Mouse (Mus musculus) cortical plate, adult 2 months (tissue): Measurements from ENCODE around the gene Rarres2. TPM values are rescaled to one million over a fixed set of nuclear protein-coding genes. Genes with fewer than 3 reads are reported as not detected.
A peak's percentile ranks its signal among the peaks of the same experiment; 100 is the strongest.

ENCODE experiments used
- H3K27ac ChIP-seq: fragments of 200-500 bp; 2 replicates; pipeline ENCODE4 v1.5.1; 2012; ENCODE audit warnings: low read length, control low read depth, inconsistent platforms; ENCODE audit not compliant: insufficient read depth
- H3K4me1 ChIP-seq: fragments of 200-500 bp; 2 replicates; pipeline ENCODE4 v1.6.1; 2011; ENCODE audit warnings: low read length; ENCODE audit not compliant: control insufficient read depth, insufficient read depth
- H3K4me3 ChIP-seq: fragments of 200-500 bp; 2 replicates; pipeline ENCODE4 v1.5.1; 2011; ENCODE audit warnings: mild to moderate bottlenecking, low read length, control low read depth; ENCODE audit not compliant: insufficient read depth
- CTCF ChIP-seq: fragments of 200-500 bp; IDR thresholded peaks from 2 replicates; pipeline ENCODE4 v1.5.1; 2011; ENCODE audit warnings: mild to moderate bottlenecking, control low read depth, low read length; ENCODE audit not compliant: insufficient read depth; ENCODE audit errors: extremely low read depth
- POLR2A ChIP-seq: fragments of 200-500 bp; IDR thresholded peaks from 2 replicates; pipeline ENCODE4 v1.6.1; 2011; ENCODE audit warnings: mild to moderate bottlenecking, low read length, control low read depth; ENCODE audit not compliant: insufficient read depth; ENCODE audit errors: extremely low read depth
- polyA plus RNA-seq: library from polyadenylated mRNA; depleted of rRNA; stranded (reverse); fragments of >200 nt; gene quantifications from 2 replicates; pipeline ENCODE4 v1.2.3, GENCODE M21; 2012

Rarres2 gene
- polyA plus RNA-seq, 1 experiment: 23.2 TPM

- Histone ChIP-seq H3K4me3 (no peak within 1 kb of the TSS), H3K27ac (no peak within 1 kb of the TSS; the same call in 1 of the 2 replicates), H3K4me1 (no peaks in the 10 kb centered on the region; the same call in 1 of the 2 replicates)
- TF ChIP-seq CTCF (no peak), POLR2A (no peak)
Measured at GRCm38 (mm10) chr6:48589194-48589750, 16.7 kb upstream of the Rarres2 start, which contains the start of gene Gm45021. Gene Gm45021 (plus strand): TSS chr6:48589610.

GRCm38 (mm10) chr6:48582037-48582436 lies 9.4 kb upstream of the Rarres2 start:
- H3K27ac ChIP-seq: no peak overlapping the region
- H3K4me1 ChIP-seq: no peaks in the 10 kb centered on the region
- TF ChIP-seq POLR2A (no peak), CTCF (0 out of 2 replicates have a peak, but pooled peaks have one; percentile 14)
- no peak overlapping the region for H3K4me3 ChIP-seq

GRCm38 (mm10) chr6:48581257-48581656 lies 8.7 kb upstream of the Rarres2 start:
- Histone ChIP-seq H3K27ac (no peak overlapping the region), H3K4me1 (no peaks in the 10 kb centered on the region), H3K4me3 (no peak overlapping the region)
- TF ChIP-seq POLR2A (no peak), CTCF (no peak)

GRCm38 (mm10) chr6:48579215-48579648 lies 6.6 kb upstream of the Rarres2 start:
- no peaks in the 10 kb centered on the region for H3K4me1 ChIP-seq
- H3K4me3 ChIP-seq: no peak overlapping the region
- TF ChIP-seq POLR2A (no peak), CTCF (no peak)
- no peak overlapping the region for H3K27ac ChIP-seq

GRCm38 (mm10) chr6:48578736-48579135 lies 6.1 kb upstream of the Rarres2 start:
- H3K4me1 ChIP-seq: no peaks in the 10 kb centered on the region
- TF ChIP-seq POLR2A (no peak), CTCF (no peak)
- H3K27ac ChIP-seq: no peak overlapping the region
- no peak overlapping the region for H3K4me3 ChIP-seq

- Histone ChIP-seq H3K27ac (no peak overlapping the region), H3K4me3 (no peak overlapping the region), H3K4me1 (no peaks in the 10 kb centered on the region)
- TF ChIP-seq POLR2A: no peak
- TF ChIP-seq CTCF: no peak
Measured at GRCm38 (mm10) chr6:48573981-48574380, 1.4 kb upstream of the Rarres2 start.

GRCm38 (mm10) chr6:48573280-48573679 lies 691 bp upstream of the Rarres2 start:
- TF ChIP-seq POLR2A (no peak), CTCF (no peak)
- no peak overlapping the region for H3K4me3 ChIP-seq
- H3K27ac ChIP-seq: no peak overlapping the region
- no peaks in the 10 kb centered on the region for H3K4me1 ChIP-seq

- Histone ChIP-seq H3K4me3 (no peak overlapping the region), H3K4me1 (no peaks in the 10 kb centered on the region), H3K27ac (no peak overlapping the region; the same call in 1 of the 2 replicates)
- TF ChIP-seq CTCF: no peak
- TF ChIP-seq POLR2A: no peak
Measured at GRCm38 (mm10) chr6:48572014-48572413, 575 bp downstream of the Rarres2 start.

GRCm38 (mm10) chr6:48569065-48569807 lies 3.4 kb downstream of the Rarres2 start:
- no peak for TF ChIP-seq CTCF
- TF ChIP-seq POLR2A: no peak
- no peak overlapping the region for H3K4me3 ChIP-seq
- no peaks in the 10 kb centered on the region; the same call in 1 of the 2 replicates for H3K4me1 ChIP-seq
- no peak overlapping the region for H3K27ac ChIP-seq

- no peak for TF ChIP-seq CTCF
- TF ChIP-seq POLR2A: no peak
- no peaks in the 10 kb centered on the region; the same call in 1 of the 2 replicates for H3K4me1 ChIP-seq
- H3K27ac ChIP-seq: no peak overlapping the region
- no peak overlapping the region for H3K4me3 ChIP-seq
Measured at GRCm38 (mm10) chr6:48568036-48568984, 4.3 kb downstream of the Rarres2 start.
